Mouse (Mus musculus) megakaryocyte-erythroid progenitor cell, adult 5 weeks (primary cell): ENCODE data around the gene Srrm2. TPM values are rescaled to one million over a fixed set of nuclear protein-coding genes. Genes with fewer than 3 reads are reported as not detected.

Experiments used
- polyA plus RNA-seq: library from polyadenylated mRNA; stranded (reverse); fragments of >175 nt; gene quantifications from 2 replicates; pipeline ENCODE4 v1.2.3, GENCODE M21; 2012

Srrm2 gene
- polyA plus RNA-seq: 226 and 408 TPM in 2 replicates

GRCm38 (mm10) chr17:23790269-23791078, at the start of gene Srrm2:
Srrm2 (plus strand) TSS chr17:23790532.

GRCm38 (mm10) chr17:23740598-23741021, 49.7 kb upstream of the Srrm2 start, which contains the start of gene Paqr4:
Paqr4 (minus strand) TSS chr17:23740867.

GRCm38 (mm10) chr17:23745301-23746251, 44.8 kb upstream of the Srrm2 start, which contains the start of gene Kremen2:
Kremen2 (minus strand) TSS chr17:23745833.

GRCm38 (mm10) chr17:23771284-23772218, 18.8 kb upstream of the Srrm2 start, which contains the start of gene Flywch1:
Flywch1 (minus strand) TSS chr17:23771602.

GRCm38 (mm10) chr17:23785561-23786471, 4.5 kb upstream of the Srrm2 start, which contains the start of gene Flywch2:
Flywch2 (minus strand) TSS chr17:23786081.

GRCm38 (mm10) chr17:23829064-23829619, 38.8 kb downstream of the Srrm2 start, which contains the start of gene Elob:
Elob (minus strand) TSS chr17:23829136.

GRCm38 (mm10) chr17:23836006-23836575, 45.8 kb downstream of the Srrm2 start, which contains the start of gene Prss33:
Prss33 (minus strand) TSS chr17:23836056.

GRCm38 (mm10) chr17:23843812-23844273, 53.5 kb downstream of the Srrm2 start, which contains the start of the genes Prss32 and Prss41:
Prss32 (plus strand) TSS chr17:23843855.
Prss41 (minus strand) TSS chr17:23844172.

GRCm38 (mm10) chr17:23867756-23868155, 77.4 kb downstream of the Srrm2 start, which contains the start of gene Prss21:
Prss21 (plus strand) TSS chr17:23868056.

Other genes starting within 250 kb of the Srrm2 start
- gene Zfp213, start 226.3 kb upstream of the Srrm2 start, polyA plus RNA-seq: 14.9 and 16.4 TPM in 2 replicates
- gene Zfp13, start 191.0 kb upstream of the Srrm2 start, polyA plus RNA-seq: 0.21 and 0.53 TPM in 2 replicates
- gene Zscan10, start 189.7 kb upstream of the Srrm2 start, polyA plus RNA-seq: 0.04 TPM in 1 of 2 replicates, not detected in the other
- gene Mmp25, start 145.3 kb upstream of the Srrm2 start, polyA plus RNA-seq: 3.6 and 6.2 TPM in 2 replicates
- gene Bicdl2, start 130.0 kb upstream of the Srrm2 start, polyA plus RNA-seq: 0.12 TPM in 1 of 2 replicates, not detected in the other
- gene Hcfc1r1, start 116.9 kb upstream of the Srrm2 start, polyA plus RNA-seq: 198 and 201 TPM in 2 replicates
- gene Thoc6, start 116.7 kb upstream of the Srrm2 start, polyA plus RNA-seq: 85.4 and 101 TPM in 2 replicates
- gene Tnfrsf12a, start 113.1 kb upstream of the Srrm2 start, polyA plus RNA-seq: 59.9 and 90.1 TPM in 2 replicates
- gene Cldn6, start 111.3 kb upstream of the Srrm2 start, polyA plus RNA-seq: not detected in 2 replicates
- gene Cldn9, start 106.5 kb upstream of the Srrm2 start, polyA plus RNA-seq: not detected in 2 replicates
- gene 1520401A03Rik, start 67.7 kb upstream of the Srrm2 start, polyA plus RNA-seq: 0.04 TPM in 1 of 2 replicates, not detected in the other
- 234 and 248 TPM in 2 replicates for gene Pkmyt1, start 64.2 kb upstream of the Srrm2 start, polyA plus RNA-seq
- gene Paqr4, start 49.7 kb upstream of the Srrm2 start, polyA plus RNA-seq: 6.6 and 11.9 TPM in 2 replicates
- gene Kremen2, start 44.7 kb upstream of the Srrm2 start, polyA plus RNA-seq: 0.10 and 0.19 TPM in 2 replicates
- 48.3 and 66.6 TPM in 2 replicates for gene Flywch1, start 18.9 kb upstream of the Srrm2 start, polyA plus RNA-seq
- gene Flywch2, start 4.5 kb upstream of the Srrm2 start, polyA plus RNA-seq: 13.9 and 18.9 TPM in 2 replicates
- gene Elob, start 38.6 kb downstream of the Srrm2 start, polyA plus RNA-seq: 607 and 611 TPM in 2 replicates
- not detected in 2 replicates for gene Prss33, start 45.5 kb downstream of the Srrm2 start, polyA plus RNA-seq
- gene Prss32, start 53.3 kb downstream of the Srrm2 start, polyA plus RNA-seq: not detected in 2 replicates
- not detected in 2 replicates for gene Prss41, start 53.6 kb downstream of the Srrm2 start, polyA plus RNA-seq
- gene Prss21, start 77.5 kb downstream of the Srrm2 start, polyA plus RNA-seq: not detected in 2 replicates
- not detected in 2 replicates for gene Dcpp1, start 90.3 kb downstream of the Srrm2 start, polyA plus RNA-seq
- gene Dcpp2, start 90.3 kb downstream of the Srrm2 start, polyA plus RNA-seq: not detected in 2 replicates
- not detected in 2 replicates for gene Dcpp3, start 126.9 kb downstream of the Srrm2 start, polyA plus RNA-seq
- gene Sbp, start 151.1 kb downstream of the Srrm2 start, polyA plus RNA-seq: not detected in 2 replicates
- not detected in 2 replicates for gene Sbpl, start 164.7 kb downstream of the Srrm2 start, polyA plus RNA-seq
- 0.25 and 0.40 TPM in 2 replicates for gene Prss30, start 190.0 kb downstream of the Srrm2 start, polyA plus RNA-seq
- 0.04 TPM in 1 of 2 replicates, not detected in the other for gene Prss22, start 207.6 kb downstream of the Srrm2 start, polyA plus RNA-seq
- not detected in 2 replicates for gene Prss27, start 247.6 kb downstream of the Srrm2 start, polyA plus RNA-seq